Mouse (Mus musculus): ENCODE measurements around the gene Spon2. TPM values are rescaled to one million over a fixed set of nuclear protein-coding genes. Genes with fewer than 3 reads are reported as not detected.

Spon2 gene
- total RNA-seq, 2 experiments from 2014 or later = not detected

Other genes with a start within 250 kb of the Spon2 start
- 322 and 398 TPM in 2 replicates for gene Ywhah, start 199.6 kb downstream of the Spon2 start, total RNA-seq (2015; ENCODE audit: low replicate concordance)
- gene Ywhah, start 199.6 kb downstream of the Spon2 start, total RNA-seq (2017; ENCODE audit: low replicate concordance) = 229 and 280 TPM in 2 replicates
- gene Slc5a1, start 114.2 kb downstream of the Spon2 start, total RNA-seq (2015; ENCODE audit: low replicate concordance) = not detected in 2 replicates
- not detected in 2 replicates for gene Slc5a1, start 114.2 kb downstream of the Spon2 start, total RNA-seq (2017; ENCODE audit: low replicate concordance)
- gene Ctbp1, start 56.5 kb upstream of the Spon2 start, total RNA-seq (2015; ENCODE audit: low replicate concordance) = 195 and 222 TPM in 2 replicates
- gene Ctbp1, start 56.5 kb upstream of the Spon2 start, total RNA-seq (2017; ENCODE audit: low replicate concordance) = 172 and 302 TPM in 2 replicates
- gene Maea, start 117.1 kb upstream of the Spon2 start, total RNA-seq (2015; ENCODE audit: low replicate concordance) = 19.7 and 33.2 TPM in 2 replicates
- gene Maea, start 117.1 kb upstream of the Spon2 start, total RNA-seq (2017; ENCODE audit: low replicate concordance) = 69.8 and 71.5 TPM in 2 replicates
- 13.8 and 16.9 TPM in 2 replicates for gene Uvssa, start 160.1 kb upstream of the Spon2 start, total RNA-seq (2015; ENCODE audit: low replicate concordance)
- 24.5 and 28.1 TPM in 2 replicates for gene Uvssa, start 160.1 kb upstream of the Spon2 start, total RNA-seq (2017; ENCODE audit: low replicate concordance)
- not detected in 2 replicates for gene Nkx1-1, start 215.5 kb upstream of the Spon2 start, total RNA-seq (2015; ENCODE audit: low replicate concordance)
- not detected in 2 replicates for gene Nkx1-1, start 215.5 kb upstream of the Spon2 start, total RNA-seq (2017; ENCODE audit: low replicate concordance)

All from erythroid progenitor cell, adult 5-6 weeks (primary cell).